Mouse (Mus musculus) myocyte (in vitro differentiated cells): ENCODE data around the gene Olfr767.

Source experiments
- E2F4 ChIP-seq: IDR thresholded peaks from one replicate; pipeline ENCODE4 v1.6.1; 2011; ENCODE audit warnings: mild to moderate bottlenecking, control low read depth, moderate library complexity; ENCODE audit not compliant: insufficient read depth
- MAX ChIP-seq: IDR thresholded peaks from one replicate; pipeline ENCODE4 v1.6.1; 2011; ENCODE audit warnings: low read depth, mild to moderate bottlenecking, control low read depth
- MYOD1 ChIP-seq, 3 experiments: IDR thresholded peaks; one replicate each; pipeline ENCODE4 v1.6.1; 2011; ENCODE audit warnings: control low read depth in 2 of 3, low read depth in 2 of 3, mild to moderate bottlenecking in 2 of 3, moderate library complexity in 1 of 3; ENCODE audit not compliant: insufficient read length in 2 of 3, control insufficient read depth in 1 of 3
- MYOG ChIP-seq, 3 experiments: IDR thresholded peaks; one replicate each; pipeline ENCODE4 v1.6.1; 2011; ENCODE audit warnings: control low read depth in 2 of 3, low read depth in 2 of 3, mild to moderate bottlenecking in 2 of 3; ENCODE audit not compliant: insufficient read length in 2 of 3, control insufficient read depth in 1 of 3, insufficient read depth in 1 of 3
- POLR2A ChIP-seq: IDR thresholded peaks from one replicate; pipeline ENCODE4 v1.6.1; 2011; ENCODE audit warnings: low read depth, mild to moderate bottlenecking, control low read depth, moderate library complexity; ENCODE audit not compliant: insufficient read length
- POLR2AphosphoS2 ChIP-seq: IDR thresholded peaks from one replicate; pipeline ENCODE4 v1.6.1; 2011; ENCODE audit warnings: low read depth, control low read depth; ENCODE audit not compliant: insufficient read length
- SRF ChIP-seq: IDR thresholded peaks from one replicate; pipeline ENCODE4 v1.6.1; 2011; ENCODE audit warnings: low read depth; ENCODE audit not compliant: control insufficient read depth, insufficient read length
- TCF12 ChIP-seq: IDR thresholded peaks from one replicate; pipeline ENCODE4 v1.6.1; 2011; ENCODE audit warnings: mild to moderate bottlenecking, control low read depth; ENCODE audit not compliant: poor library complexity, insufficient read depth, severe bottlenecking
- USF1 ChIP-seq: IDR thresholded peaks from one replicate; pipeline ENCODE4 v1.6.1; 2011; ENCODE audit warnings: low read depth, mild to moderate bottlenecking, control low read depth, moderate library complexity

GRCm38 (mm10) chr10:129039796-129040195 is 42.9 kb downstream of the Olfr767 start, which contains the start of gene Olfr764-ps1:
- TF ChIP-seq SRF (no peak), MYOG (IDR thresholded peaks at IDR 0.05; ENCODE audit: control insufficient read depth in 1 of 3, insufficient read depth in 1 of 3, insufficient read length in 2 of 3, low read depth in 2 of 3) (no peak), POLR2A (no peak), MAX (no peak), E2F4 (no peak), MYOD1 (IDR thresholded peaks at IDR 0.05; ENCODE audit: control insufficient read depth in 1 of 3, insufficient read length in 2 of 3, low read depth in 2 of 3) (no peak), POLR2AphosphoS2 (no peak), USF1 (no peak), TCF12 (no peak)
